Mouse (Mus musculus) thymus, adult 2 months (tissue): ENCODE measurements around the gene Ccnjl. TPM values are rescaled to one million over a fixed set of nuclear protein-coding genes. Genes with fewer than 3 reads are reported as not detected.
A peak's percentile ranks its signal among the peaks of the same experiment; 100 is the strongest.

Experiments used
- DNase-seq: peaks from one replicate; pipeline ENCODE4 v3.0.0; 2021
- H3K27ac ChIP-seq: fragments of 200-500 bp; 2 replicates; pipeline ENCODE4 v1.5.1; 2012; ENCODE audit warnings: low read length, control low read depth; ENCODE audit not compliant: control insufficient read depth, insufficient read depth
- H3K27me3 ChIP-seq: fragments of 200-500 bp; 2 replicates; pipeline ENCODE4 v1.6.1; 2012; ENCODE audit warnings: mild to moderate bottlenecking, low read length, moderate library complexity, mixed read lengths; ENCODE audit not compliant: control insufficient read depth, insufficient read depth
- H3K36me3 ChIP-seq: fragments of 200-500 bp; 2 replicates; pipeline ENCODE4 v1.6.1; 2012; ENCODE audit warnings: mild to moderate bottlenecking, low read length, moderate library complexity; ENCODE audit not compliant: control insufficient read depth, insufficient read depth
- H3K4me1 ChIP-seq: fragments of 200-500 bp; replicated peaks from 2 replicates; pipeline ENCODE4 v1.6.1; 2012; ENCODE audit warnings: low read length; ENCODE audit not compliant: control insufficient read depth, insufficient read depth
- H3K4me3 ChIP-seq: fragments of 200-500 bp; 2 replicates; pipeline ENCODE4 v1.5.1; 2012; ENCODE audit warnings: mild to moderate bottlenecking, low read length, control low read depth, moderate library complexity; ENCODE audit not compliant: control insufficient read depth, insufficient read depth
- CTCF ChIP-seq: fragments of 200-500 bp; IDR thresholded peaks from 2 replicates; pipeline ENCODE4 v1.5.1; 2012; ENCODE audit warnings: mild to moderate bottlenecking, control low read depth, low read length, moderate library complexity, borderline replicate concordance; ENCODE audit not compliant: control insufficient read depth, poor library complexity, insufficient read depth; ENCODE audit errors: extremely low read depth
- POLR2A ChIP-seq: fragments of 200-500 bp; IDR thresholded peaks from 2 replicates; pipeline ENCODE4 v1.6.1; 2012; ENCODE audit warnings: mild to moderate bottlenecking, low read length, control low read depth, moderate library complexity; ENCODE audit not compliant: control insufficient read depth, poor library complexity, insufficient read depth; ENCODE audit errors: extremely low read depth
- WGBS: fragments of 180-500 bp; shearing (Covaris S2); methylation state at CpG from one replicate; pipeline ENCODE4 v1.1.7; 2018; 5-methylcytosine and 5-hydroxymethylcytosine counted together
- polyA plus RNA-seq: library from polyadenylated mRNA; depleted of rRNA; stranded (reverse); fragments of >200 nt; gene quantifications from 2 replicates; pipeline ENCODE4 v1.2.3, GENCODE M21; 2012

Gene Ccnjl
- polyA plus RNA-seq, 1 experiment = 9.4 TPM

- no peaks in the 10 kb centered on the region for H3K27me3 ChIP-seq
- no peak for TF ChIP-seq CTCF
- TF ChIP-seq POLR2A = no peak
- peaks cover 7% of the 10 kb centered on the region; the same call in 1 of the 2 replicates for H3K4me1 ChIP-seq
- DNase-seq = no peak
- H3K36me3 ChIP-seq = no peaks in the 10 kb centered on the region
- no peak overlapping the region for H3K27ac ChIP-seq
- H3K4me3 ChIP-seq = no peak overlapping the region
- WGBS = 91% methylated on average over 11 of the region's 11 CpGs
Observed at GRCm38 (mm10) chr11:43577713-43578478, 49.3 kb downstream of the Ccnjl start.

- H3K4me3 ChIP-seq = no peak overlapping the region
- 97% methylated on average over 22 of the region's 22 CpGs for WGBS
Observed at GRCm38 (mm10) chr11:43585211-43586005, 56.8 kb downstream of the Ccnjl start.

GRCm38 (mm10) chr11:43586324-43587090, 57.9 kb downstream of the Ccnjl start, which contains the start of gene 4933415A04Rik:
Gene 4933415A04Rik, plus strand, starts transcription at chr11:43587040.
- peak; percentile 69 for DNase-seq
- WGBS = 70% methylated on average over 7 of the region's 7 CpGs
- no peaks in the 10 kb centered on the region for H3K4me1 ChIP-seq
- no peaks in the 10 kb centered on the region for H3K36me3 ChIP-seq
- no peak for TF ChIP-seq POLR2A
- no peaks in the 10 kb centered on the region for H3K27me3 ChIP-seq
- no peak within 1 kb of the TSS for H3K27ac ChIP-seq
- H3K4me3 ChIP-seq = no peak within 1 kb of the TSS

More at GRCm38 (mm10) chr11:43585211-43586005, 56.8 kb downstream of the Ccnjl start:
- Histone ChIP-seq H3K36me3 (no peaks in the 10 kb centered on the region), H3K27ac (no peak overlapping the region), H3K4me1 (no peaks in the 10 kb centered on the region), H3K27me3 (no peaks in the 10 kb centered on the region)
- no peak for DNase-seq
- TF ChIP-seq CTCF (no peak), POLR2A (no peak)

DNA sequence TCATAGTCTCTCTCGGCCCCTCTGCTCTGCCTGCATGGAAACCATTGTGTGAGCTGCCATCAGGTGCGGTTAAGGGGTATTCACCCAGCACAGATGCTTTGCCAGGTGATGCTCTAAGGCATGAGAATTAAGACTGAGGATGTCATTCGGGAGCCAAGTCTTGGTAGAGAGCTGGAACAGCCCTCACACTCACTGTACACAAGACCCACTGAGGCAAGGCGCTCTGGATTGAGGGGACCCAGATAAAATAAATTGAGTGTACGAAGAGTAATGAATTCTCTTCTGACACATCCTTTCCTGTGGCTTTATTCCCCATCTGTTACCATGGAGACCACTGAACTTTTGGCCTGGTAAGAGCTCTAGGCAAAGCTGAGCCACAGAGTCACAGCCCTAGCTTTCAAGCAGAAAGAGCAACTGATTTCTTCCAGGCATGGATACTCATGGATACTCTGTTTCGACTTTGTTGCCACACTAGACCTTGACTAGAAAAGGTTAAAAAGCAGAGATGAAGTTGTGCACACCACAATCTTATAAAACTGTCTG, 61.0 kb downstream of the Ccnjl start:
- Histone ChIP-seq H3K36me3 (no peaks in the 10 kb centered on the region), H3K27me3 (no peaks in the 10 kb centered on the region), H3K4me1 (no peaks in the 10 kb centered on the region), H3K4me3 (no peak overlapping the region), H3K27ac (no peak overlapping the region)
- no peak for DNase-seq
- TF ChIP-seq POLR2A (no peak), CTCF (no peak)
- WGBS = 83% methylated on average over 6 of the region's 6 CpGs

DNA sequence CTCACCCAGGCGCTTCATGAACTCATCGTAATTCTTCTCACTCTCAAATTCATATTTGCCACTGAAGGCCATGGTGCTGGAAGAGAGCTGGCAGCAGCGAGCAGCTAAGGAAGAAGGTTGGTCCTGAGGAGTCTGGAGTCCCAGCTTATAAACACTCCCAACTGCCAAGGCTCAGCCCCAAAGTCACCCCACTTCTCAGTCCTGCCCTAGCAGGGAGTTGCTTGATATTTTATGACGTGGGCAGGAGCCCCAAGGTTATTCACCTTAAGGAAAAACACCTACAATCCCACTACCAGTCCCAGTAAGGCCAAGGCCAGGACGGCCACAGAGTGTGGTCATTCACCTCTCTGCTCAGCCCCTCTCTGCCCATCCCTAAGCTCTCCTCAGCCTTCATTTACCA, 72.9 kb downstream of the Ccnjl start, which contains the start of gene Fabp6:
Fabp6 (minus strand) TSS at position 101 of the 400 bp plus-strand sequence.
- no peaks in the 10 kb centered on the region for H3K36me3 ChIP-seq
- no peak within 1 kb of the TSS for H3K27ac ChIP-seq
- DNase-seq = no peak
- no peak within 1 kb of the TSS for H3K4me3 ChIP-seq
- no peak for TF ChIP-seq CTCF
- no peak for TF ChIP-seq POLR2A
- no peaks in the 10 kb centered on the region for H3K4me1 ChIP-seq
- no peaks in the 10 kb centered on the region for H3K27me3 ChIP-seq
- WGBS = 92% methylated on average over 5 of the region's 5 CpGs

GRCm38 (mm10) chr11:43604207-43604606, 75.6 kb downstream of the Ccnjl start:
- no peak for DNase-seq
- 100% methylated on average over 2 of the region's 2 CpGs for WGBS
- Histone ChIP-seq H3K36me3 (no peaks in the 10 kb centered on the region), H3K4me1 (no peaks in the 10 kb centered on the region), H3K27ac (no peak overlapping the region), H3K27me3 (no peaks in the 10 kb centered on the region), H3K4me3 (no peak overlapping the region)
- TF ChIP-seq POLR2A (no peak), CTCF (no peak)
